Mouse (Mus musculus): Measurements from ENCODE around the gene Vps11.
A peak's percentile ranks its signal among the peaks of the same experiment; 100 is the strongest.
"Not testable (repeated sequence)": the region's sequence is repeated elsewhere in the genome, so short reads cannot be mapped to it uniquely, and the experiment has no call there.

Gene Vps11

GRCm38 (mm10) chr9:44314910-44315309, 46.6 kb downstream of the Vps11 start:
- DNase-seq (ENCODE audit: low read depth): no peak

GRCm38 (mm10) chr9:44314257-44314547, 47.3 kb downstream of the Vps11 start:
- no peak for DNase-seq (ENCODE audit: low read depth)

GRCm38 (mm10) chr9:44313476-44314256, 47.8 kb downstream of the Vps11 start:
- DNase-seq (ENCODE audit: low read depth): no peak

- DNase-seq (ENCODE audit: low read depth): no peak
These were observed 50.0 kb downstream of the Vps11 start for GRCm38 (mm10) chr9:44311136-44312134.

GRCm38 (mm10) chr9:44310750-44311135, 50.7 kb downstream of the Vps11 start:
- DNase-seq (ENCODE audit: low read depth): no peak

GRCm38 (mm10) chr9:44309756-44310155, 51.7 kb downstream of the Vps11 start:
- no peak for DNase-seq (ENCODE audit: low read depth)

- no peak for DNase-seq (ENCODE audit: low read depth)
These were observed 54.2 kb downstream of the Vps11 start for GRCm38 (mm10) chr9:44307248-44307647.

- no peak for DNase-seq (ENCODE audit: low read depth)
These were observed 54.9 kb downstream of the Vps11 start for GRCm38 (mm10) chr9:44306532-44306931.

GRCm38 (mm10) chr9:44305466-44306079, 55.9 kb downstream of the Vps11 start, which contains the start of gene Hinfp:
Gene Hinfp, minus strand, starts transcription at chr9:44305671.
- DNase-seq (ENCODE audit: low read depth): peak; percentile 99

- DNase-seq (ENCODE audit: low read depth): not testable (repeated sequence)
These were observed 61.5 kb downstream of the Vps11 start for GRCm38 (mm10) chr9:44300001-44300400.

Measured in induced T-regulatory cell, adult 2 months (primary cell).